Mouse (Mus musculus) frontal cortex, postnatal 14 days (tissue): ENCODE measurements at regions not wholly inside any gene's neighbourhood (a gene's known extent, or its start where the extent isn't known, plus 50 kb on each side); places are given as distances from the start of the nearest gene placed in this dataset.

ENCODE experiments used
- DNase-seq, 2 experiments: peaks; one replicate each; pipeline ENCODE4 v3.0.0; 2022; ENCODE audit warnings: low spot score in 2 of 2

DNA sequence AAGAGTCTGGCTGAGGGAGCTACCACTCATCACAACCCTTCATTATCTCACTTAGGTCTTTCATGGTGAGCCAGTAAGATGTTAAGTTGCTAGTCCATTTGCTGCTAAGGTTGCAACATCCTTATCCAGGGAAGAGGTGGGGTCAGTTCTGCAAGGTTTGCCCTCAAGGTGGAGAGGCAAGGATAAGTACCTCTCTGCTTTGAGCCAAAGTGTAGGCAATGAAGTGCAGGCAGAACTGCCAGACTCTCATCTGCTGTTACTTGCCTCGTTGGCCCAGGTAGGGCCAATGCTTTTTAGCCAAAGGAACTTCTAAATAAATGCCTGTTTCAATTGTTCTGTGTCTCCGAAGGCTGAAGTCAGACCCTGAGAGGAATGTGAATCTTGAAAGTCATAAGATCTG lies 59.6 kb upstream of the Lclat1 start:
- no peak for DNase-seq

DNA sequence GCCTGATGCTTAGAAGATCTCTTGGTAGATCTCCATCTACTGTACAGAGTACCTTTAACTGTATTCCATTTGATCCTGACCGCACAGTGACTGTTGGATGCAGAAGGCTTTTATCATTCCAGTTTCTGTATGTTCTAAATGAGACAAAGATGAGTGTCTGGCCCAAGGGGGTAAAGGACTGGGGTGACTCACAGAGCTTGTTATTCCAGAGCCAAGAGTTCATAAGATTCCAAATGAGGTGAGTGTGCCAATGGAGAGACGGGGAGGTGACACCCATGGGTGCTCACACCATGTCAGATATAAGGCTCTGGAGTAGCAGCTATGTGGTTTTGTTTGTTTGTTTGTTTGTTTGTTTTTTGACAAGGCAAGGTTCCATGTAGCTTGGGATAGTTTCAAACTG lies 54.8 kb upstream of the Lclat1 start:
- no peak for DNase-seq

DNA sequence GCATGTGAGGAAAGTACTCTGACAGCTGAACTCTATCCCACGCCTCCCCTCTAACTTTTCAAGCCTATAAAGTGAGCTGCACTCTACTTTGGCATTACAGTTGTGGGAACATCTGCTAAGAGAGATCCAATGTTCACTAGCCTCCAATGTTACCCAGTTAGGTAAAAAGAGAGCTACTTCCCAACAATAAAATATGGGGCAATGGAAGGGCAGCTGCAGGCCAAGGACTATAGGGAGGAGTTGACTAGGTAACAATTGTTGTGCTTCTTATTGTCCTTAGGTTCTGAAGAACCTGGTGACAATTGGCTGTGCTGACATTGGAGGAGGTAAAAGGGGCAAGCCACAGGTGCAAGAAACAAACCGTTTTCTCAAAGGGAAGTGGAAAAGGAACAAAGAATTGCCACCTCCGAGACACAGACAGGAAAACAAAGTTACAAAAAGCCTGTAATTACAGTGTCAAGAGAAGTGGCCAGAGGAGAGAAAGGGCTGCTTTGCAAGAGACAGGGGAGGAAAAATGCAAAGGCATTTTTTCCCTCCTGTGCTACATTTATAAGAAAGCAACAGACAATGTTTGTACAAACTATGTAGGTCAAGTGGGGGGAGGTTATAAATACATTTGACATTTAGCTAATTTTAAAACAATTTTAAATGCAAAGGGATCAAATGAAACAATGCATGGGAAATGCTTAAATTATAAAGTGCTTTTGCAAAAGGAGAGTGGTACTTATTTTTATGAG lies 54.1 kb upstream of the Lclat1 start:
- DNase-seq: no peak

DNA sequence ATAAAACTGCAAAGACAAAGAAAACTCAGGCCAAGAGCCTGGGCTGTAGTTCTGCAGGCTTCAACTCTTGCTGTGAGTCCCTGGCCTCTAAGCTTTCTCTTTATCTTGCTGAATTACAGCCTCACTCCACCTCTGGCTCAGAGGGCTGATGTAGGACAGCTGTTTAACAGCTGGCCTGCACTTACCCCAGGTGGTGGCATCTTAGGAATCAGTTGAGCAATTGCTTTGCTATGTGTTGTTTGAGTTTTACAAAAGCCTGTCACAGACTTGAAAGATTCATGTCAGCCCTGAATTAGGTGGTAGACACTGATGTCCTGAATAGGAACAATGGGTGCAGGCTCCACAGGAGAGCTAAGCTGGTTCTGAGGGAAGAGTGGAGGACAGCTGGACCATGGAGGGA lies 53.6 kb upstream of the Lclat1 start:
- DNase-seq: no peak

DNA sequence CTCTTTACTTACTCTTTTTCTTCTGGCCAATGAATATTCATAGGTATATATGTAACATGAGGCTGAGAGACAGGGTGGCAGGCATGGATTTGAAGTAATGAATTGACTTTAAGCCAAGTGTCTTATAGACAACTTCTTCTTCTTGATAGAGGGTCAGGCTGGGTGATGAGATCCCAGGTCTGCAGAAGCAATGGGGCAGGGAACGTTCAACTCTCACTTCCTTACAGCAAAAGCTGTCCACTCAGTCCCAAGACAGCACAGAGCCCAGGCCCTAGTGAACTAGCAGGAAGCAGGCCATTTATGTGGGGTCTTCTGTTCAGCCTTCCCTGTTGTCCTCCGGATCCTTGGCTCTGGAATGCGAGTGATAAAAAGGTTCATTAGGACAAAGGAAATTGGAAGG lies 52.6 kb upstream of the Lclat1 start:
- DNase-seq: no peak

DNA sequence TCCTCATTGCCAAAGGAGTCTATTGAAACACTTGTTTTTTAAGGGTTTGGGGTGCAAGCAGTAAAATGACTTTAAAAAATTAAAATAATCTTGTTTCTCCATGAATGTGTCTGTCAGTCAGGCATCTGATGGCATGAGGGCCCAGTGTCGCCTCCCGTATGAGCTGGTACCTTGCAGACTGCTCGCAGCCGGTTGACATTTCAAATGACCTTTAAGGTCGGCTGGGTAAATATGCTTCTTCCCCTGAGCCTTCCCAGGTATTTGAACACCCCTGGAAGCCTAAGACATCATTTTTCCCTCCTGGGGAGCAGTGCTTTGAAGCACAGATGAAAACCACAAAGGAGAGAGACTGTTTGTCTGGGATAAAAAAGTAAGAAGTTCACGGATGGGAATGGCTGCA lies 52.2 kb upstream of the Lclat1 start:
- DNase-seq: no peak

DNA sequence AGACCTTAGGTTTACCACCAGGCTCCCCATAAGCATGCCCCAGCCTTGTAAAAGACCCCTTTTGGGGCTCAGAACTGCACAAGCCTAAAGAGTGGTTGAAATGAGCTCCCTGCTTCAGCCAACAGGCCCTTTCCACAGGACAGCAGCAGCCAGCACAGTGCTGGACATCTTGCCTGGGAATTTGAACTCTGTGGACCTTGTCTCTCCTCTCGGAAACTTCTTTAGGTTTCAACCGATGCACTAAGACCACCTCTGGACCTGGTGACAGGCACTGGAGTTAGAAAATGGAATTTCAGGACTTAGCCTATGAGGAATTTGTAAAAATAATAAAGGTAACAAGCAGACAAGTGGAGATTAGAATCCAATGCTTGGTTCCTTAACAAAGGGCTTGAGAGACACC lies 51.2 kb upstream of the Lclat1 start:
- no peak for DNase-seq
